Mouse (Mus musculus) E14TG2a.4 (cell line): ENCODE measurements around the gene Rps17.

Source experiments
- CTCF ChIP-seq: conservative IDR thresholded peaks from 2 replicates; pipeline ENCODE4 v1.5.1; 2014; ENCODE audit warnings: low read length
- POU5F1 ChIP-seq: IDR thresholded peaks from 2 replicates; pipeline ENCODE4 v1.6.1; 2014; ENCODE audit warnings: low read length, borderline replicate concordance

- TF ChIP-seq CTCF, result no peak
- no peak for TF ChIP-seq POU5F1
These were observed 27.4 kb upstream of the Rps17 start for GRCm38 (mm10) chr7:81372337-81372920.
